Mouse (Mus musculus) C2C12 (cell line): Measurements from ENCODE around the gene Btg3. TPM values are rescaled to one million over a fixed set of nuclear protein-coding genes. Genes with fewer than 3 reads are reported as not detected.

Experiments
- H3K27me3 ChIP-seq: one replicate; pipeline ENCODE4 v1.6.1; 2011; ENCODE audit not compliant: control insufficient read depth, insufficient read depth, insufficient read length
- H3K36me3 ChIP-seq: one replicate; pipeline ENCODE4 v1.6.1; 2011; ENCODE audit not compliant: control insufficient read depth, insufficient read depth
- H3K4me3 ChIP-seq: one replicate; pipeline ENCODE4 v1.5.1; 2011; ENCODE audit warnings: mild to moderate bottlenecking, control low read depth; ENCODE audit not compliant: poor library complexity, insufficient read depth, severe bottlenecking
- H3K79me2 ChIP-seq: one replicate; pipeline ENCODE4 v1.6.1; 2011; ENCODE audit not compliant: control insufficient read depth, insufficient read depth
- H3K79me3 ChIP-seq: one replicate; pipeline ENCODE4 v1.6.1; 2011; ENCODE audit warnings: low read depth, control low read depth
- H3ac ChIP-seq: one replicate; pipeline ENCODE3; 2011; ENCODE audit warnings: low read depth; ENCODE audit not compliant: control insufficient read depth, insufficient read length
- CEBPB ChIP-seq: IDR thresholded peaks from one replicate; pipeline ENCODE4 v1.6.1; 2011; ENCODE audit warnings: low read depth, mild to moderate bottlenecking, control low read depth, moderate library complexity
- CTCF ChIP-seq: IDR thresholded peaks from one replicate; pipeline ENCODE4 v1.5.1; 2011; ENCODE audit not compliant: control insufficient read depth, insufficient read depth, insufficient read length
- FOSL1 ChIP-seq: IDR thresholded peaks from one replicate; pipeline ENCODE4 v1.8.0; 2011; ENCODE audit warnings: mild to moderate bottlenecking, low read length; ENCODE audit not compliant: poor library complexity, insufficient read depth, severe bottlenecking
- MAX ChIP-seq: IDR thresholded peaks from one replicate; pipeline ENCODE4 v1.6.1; 2011; ENCODE audit warnings: mild to moderate bottlenecking, control low read depth
- MYOD1 ChIP-seq: IDR thresholded peaks from one replicate; pipeline ENCODE4 v1.6.1; 2011; ENCODE audit warnings: low read depth; ENCODE audit not compliant: control insufficient read depth, insufficient read length
- MYOG ChIP-seq: IDR thresholded peaks from one replicate; pipeline ENCODE4 v1.6.1; 2011; ENCODE audit not compliant: control insufficient read depth, insufficient read length; ENCODE audit errors: extremely low read depth
- USF1 ChIP-seq: IDR thresholded peaks from one replicate; pipeline ENCODE4 v1.6.1; 2011; ENCODE audit warnings: low read depth, mild to moderate bottlenecking, control low read depth, moderate library complexity
- polyA plus RNA-seq: library from polyadenylated mRNA; unstranded; fragments of >200 nt; fragmentation: generic; extraction: Trizol; gene quantifications from one replicate; pipeline ENCODE4 v1.2.1, GENCODE M21; 2012; ENCODE audit warnings: missing spikeins

Gene Btg3
- polyA plus RNA-seq, 1 experiment = 18.9 TPM

GRCm38 (mm10) chr16:78361466-78361865 lies 15.5 kb downstream of the Btg3 start:
- Histone ChIP-seq H3K79me3 (no peaks in the 10 kb centered on the region), H3K36me3 (peaks cover 63% of the 10 kb centered on the region), H3ac (no peak overlapping the region), H3K79me2 (peaks cover 1% of the 10 kb centered on the region), H3K4me3 (no peak overlapping the region), H3K27me3 (no peaks in the 10 kb centered on the region)
- no peak for TF ChIP-seq USF1
- no peak for TF ChIP-seq MYOG
- TF ChIP-seq CTCF = no peak
- TF ChIP-seq FOSL1 = no peak
- TF ChIP-seq MAX = no peak
- no peak for TF ChIP-seq MYOD1
- TF ChIP-seq CEBPB = no peak

GRCm38 (mm10) chr16:78357757-78358156 lies 19.2 kb downstream of the Btg3 start:
- no peaks in the 10 kb centered on the region for H3K27me3 ChIP-seq
- no peaks in the 10 kb centered on the region for H3K79me3 ChIP-seq
- H3K79me2 ChIP-seq = no peaks in the 10 kb centered on the region
- peaks cover 33% of the 10 kb centered on the region for H3K36me3 ChIP-seq
- no peak overlapping the region for H3ac ChIP-seq
- no peak for TF ChIP-seq MYOG
- no peak for TF ChIP-seq CEBPB
- TF ChIP-seq USF1 = no peak
- TF ChIP-seq MAX = no peak
- no peak for TF ChIP-seq CTCF
- TF ChIP-seq MYOD1 = no peak
- TF ChIP-seq FOSL1 = no peak
- H3K4me3 ChIP-seq = no peak overlapping the region

GRCm38 (mm10) chr16:78347328-78347926 lies 29.6 kb downstream of the Btg3 start:
- Histone ChIP-seq H3K36me3 (no peaks in the 10 kb centered on the region), H3K27me3 (no peaks in the 10 kb centered on the region), H3K4me3 (no peak overlapping the region), H3ac (no peak overlapping the region), H3K79me3 (no peaks in the 10 kb centered on the region), H3K79me2 (no peaks in the 10 kb centered on the region)
- TF ChIP-seq MAX (no peak), USF1 (no peak), MYOG (no peak), CEBPB (no peak), CTCF (no peak), MYOD1 (no peak), FOSL1 (no peak)

- Histone ChIP-seq H3K79me3 (no peaks in the 10 kb centered on the region), H3ac (no peak overlapping the region), H3K79me2 (no peaks in the 10 kb centered on the region), H3K4me3 (no peak overlapping the region), H3K36me3 (no peaks in the 10 kb centered on the region), H3K27me3 (no peaks in the 10 kb centered on the region)
- TF ChIP-seq FOSL1 (no peak), MYOG (no peak), CTCF (no peak), MAX (no peak)
Measured at GRCm38 (mm10) chr16:78346662-78347327, 30.2 kb downstream of the Btg3 start.

- no peak overlapping the region for H3K4me3 ChIP-seq
- no peak for TF ChIP-seq MYOD1
- TF ChIP-seq CEBPB = no peak
- no peak for TF ChIP-seq MYOG
- no peak for TF ChIP-seq MAX
- TF ChIP-seq USF1 = no peak
- no peak for TF ChIP-seq FOSL1
- TF ChIP-seq CTCF = no peak
- no peak overlapping the region for H3ac ChIP-seq
- no peaks in the 10 kb centered on the region for H3K79me2 ChIP-seq
- H3K79me3 ChIP-seq = no peaks in the 10 kb centered on the region
- no peaks in the 10 kb centered on the region for H3K27me3 ChIP-seq
- H3K36me3 ChIP-seq = no peaks in the 10 kb centered on the region
Measured at GRCm38 (mm10) chr16:78343792-78344191, 33.2 kb downstream of the Btg3 start.

GRCm38 (mm10) chr16:78342767-78343166 lies 34.2 kb downstream of the Btg3 start:
- Histone ChIP-seq H3K79me3 (no peaks in the 10 kb centered on the region), H3ac (no peak overlapping the region), H3K4me3 (no peak overlapping the region), H3K27me3 (no peaks in the 10 kb centered on the region), H3K79me2 (no peaks in the 10 kb centered on the region), H3K36me3 (no peaks in the 10 kb centered on the region)
- TF ChIP-seq CTCF (no peak), CEBPB (no peak), MYOD1 (no peak), MAX (no peak), FOSL1 (no peak)
